Mouse (Mus musculus) adrenal gland (tissue): ENCODE results near the gene Slit3.

Experiments used
- intact Hi-C: fragments of 180-260 bp; cut with DNase I; formaldehyde crosslinking; loops from one replicate; pipeline ENCODE4 v1.15.1; 2025
- microRNA-seq, 2 experiments: library from miRNA; unstranded; fragments of <30 nt; microRNA quantifications; one replicate each; pipeline ENCODE4; 2019

Slit3 gene

DNA sequence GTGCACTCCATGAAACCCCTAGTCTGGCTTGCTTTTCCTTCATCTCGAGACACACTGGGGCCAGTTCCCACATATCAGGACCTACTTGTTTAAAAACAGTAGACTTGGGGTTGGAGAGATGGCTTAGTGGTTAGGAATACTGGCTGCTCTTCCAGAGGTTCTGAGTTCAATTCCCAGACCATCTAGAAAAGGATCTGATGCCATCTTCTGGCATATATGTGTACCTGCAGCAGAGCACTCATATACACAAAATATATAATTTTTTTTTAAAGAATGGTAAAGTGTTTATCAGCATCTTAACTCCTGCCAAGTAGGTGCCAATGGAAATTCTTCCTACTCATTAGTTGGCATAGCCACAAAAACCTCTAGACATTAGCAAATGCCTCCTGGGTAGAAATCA, 607.2 kb downstream of the Slit3 start:
- intact Hi-C loops: no loop called here

DNA sequence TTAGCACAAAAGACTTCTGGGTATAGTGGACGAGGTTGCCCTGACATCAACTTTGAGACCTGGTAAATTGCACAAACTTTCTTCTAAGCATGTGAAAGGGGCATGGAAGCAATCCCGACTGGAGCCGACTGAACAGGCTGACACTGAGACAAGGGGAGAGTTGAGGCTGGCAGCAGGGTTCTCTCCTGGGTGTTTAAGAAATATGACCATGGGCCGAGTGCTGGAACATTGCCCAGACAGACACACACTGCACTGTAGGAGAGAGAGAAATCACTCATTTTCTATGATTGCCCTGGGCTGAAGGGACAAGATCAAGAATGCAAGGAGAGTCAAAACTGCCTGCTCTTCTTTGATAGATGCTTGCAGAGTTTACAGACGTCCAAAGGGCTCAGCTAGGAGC, 608.2 kb downstream of the Slit3 start:
- intact Hi-C loops: no loop called here

DNA sequence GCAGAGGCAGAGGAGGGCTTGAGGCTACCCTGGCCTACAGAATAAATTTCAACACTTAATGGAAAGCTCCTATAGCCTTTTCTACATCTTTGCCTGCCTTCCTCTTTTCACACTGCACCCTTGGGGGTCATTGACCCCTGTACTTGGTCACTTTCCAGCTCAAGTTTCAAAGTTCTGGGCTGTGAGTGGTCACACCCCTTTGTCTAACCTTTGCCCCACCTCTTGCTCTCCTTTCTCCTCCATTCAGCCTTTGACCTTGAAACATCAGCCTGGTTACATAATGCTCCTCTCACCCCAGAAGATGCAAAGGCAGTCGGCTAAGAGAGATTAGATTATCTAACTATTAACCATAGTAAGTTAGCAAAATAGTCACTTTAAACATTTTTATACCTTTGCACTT, 611.3 kb downstream of the Slit3 start:
- intact Hi-C loops: no loop called here

DNA sequence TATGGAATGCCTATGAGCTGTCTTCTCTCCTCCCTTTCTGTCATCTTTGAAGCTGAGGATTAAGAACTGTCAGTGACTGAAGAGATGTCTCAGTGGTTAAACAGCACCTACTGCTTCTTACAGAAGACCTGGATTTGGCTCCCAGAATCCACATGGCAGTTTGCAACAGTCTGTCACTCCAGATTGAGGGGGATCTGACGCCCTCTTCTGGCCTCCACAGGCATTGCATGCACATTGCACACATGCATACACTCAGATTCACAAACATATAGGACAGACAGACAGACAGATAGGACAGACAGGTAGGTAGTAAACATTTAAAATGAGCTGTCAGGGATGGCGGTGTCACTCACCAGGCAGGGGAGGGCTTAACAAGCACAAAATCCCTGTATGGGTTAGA, 615.8 kb downstream of the Slit3 start:
- intact Hi-C loops: no loop called here

DNA sequence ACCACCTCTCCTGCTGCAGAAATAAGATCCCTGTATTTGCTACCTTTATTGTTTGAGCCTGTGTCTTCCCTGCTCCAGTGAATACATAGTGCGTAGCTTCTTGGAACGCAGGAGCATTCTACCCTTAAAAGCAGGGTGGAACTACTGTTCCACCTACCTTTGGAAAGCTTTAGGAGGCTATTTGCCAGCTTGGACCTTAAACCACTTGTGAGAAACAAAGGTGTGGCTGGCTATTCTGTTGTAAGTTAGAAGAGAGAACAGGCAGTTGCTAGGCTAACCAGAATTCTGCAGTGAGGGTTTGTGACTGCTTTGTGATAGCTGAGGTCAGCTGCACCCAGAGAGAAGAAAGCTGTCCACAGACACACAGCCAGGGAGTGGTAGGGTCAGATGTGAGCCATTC, 616.2 kb downstream of the Slit3 start:
- intact Hi-C loops: no loop called here

DNA sequence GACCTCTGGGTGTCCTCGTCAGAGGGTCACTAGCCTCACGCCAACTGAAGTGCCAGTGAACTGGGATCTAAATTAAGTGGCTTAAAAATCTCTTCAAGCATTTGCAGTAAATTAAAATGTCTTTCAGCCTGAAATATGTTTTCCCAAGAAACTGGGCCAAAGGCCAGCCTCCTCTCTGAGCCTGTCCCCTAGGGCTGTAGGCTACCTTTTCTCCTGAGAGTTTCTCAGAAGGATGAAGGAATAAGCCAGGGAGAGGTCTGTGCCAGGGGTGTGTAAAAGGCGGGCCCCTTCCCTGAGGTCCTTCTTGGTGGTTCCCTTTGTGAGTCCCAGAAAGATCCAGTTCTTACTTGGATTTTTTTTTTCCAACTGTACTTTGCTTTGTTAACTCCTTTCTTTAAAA, 617.1 kb downstream of the Slit3 start:
- intact Hi-C loops: no loop called here

DNA sequence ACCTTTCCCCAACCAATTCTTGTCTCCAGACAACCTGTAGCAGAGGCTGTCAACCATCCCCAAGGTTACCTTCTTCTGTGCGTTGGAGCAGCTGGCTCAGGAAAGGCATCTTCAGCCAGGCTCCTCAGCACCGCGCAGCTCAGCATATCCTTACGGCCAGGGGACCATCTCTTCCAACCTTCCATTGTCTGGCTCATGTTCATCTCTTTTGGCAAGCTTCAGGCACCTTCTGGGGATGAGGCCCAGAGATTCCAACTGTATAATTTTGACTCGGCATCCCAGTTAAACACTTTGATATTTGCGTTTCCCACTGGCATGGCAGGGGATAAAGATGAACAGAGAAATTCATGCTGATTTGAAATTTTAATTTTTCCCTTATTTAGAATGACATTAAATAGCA, 622.6 kb downstream of the Slit3 start:
- intact Hi-C loops: no loop called here

DNA sequence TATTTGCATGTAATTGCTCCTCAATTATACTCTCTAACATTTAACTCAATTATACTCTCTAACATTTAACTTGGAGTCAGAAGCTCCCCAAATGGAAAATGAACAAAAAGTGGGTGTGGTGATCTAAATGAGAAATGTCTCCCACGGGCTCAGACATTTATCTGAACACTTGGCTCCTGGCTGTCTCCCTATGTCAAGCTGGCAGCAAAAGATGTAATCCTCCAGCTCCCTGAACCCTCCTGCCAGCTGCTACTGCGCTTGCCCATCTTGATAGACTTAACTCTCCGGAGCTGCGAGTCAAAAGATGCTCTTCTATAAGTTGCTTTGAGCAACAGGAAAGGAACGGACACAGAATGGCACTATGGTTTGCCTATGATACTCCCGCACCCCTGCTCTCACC, 623.5 kb downstream of the Slit3 start:
- intact Hi-C loops: no loop called here

DNA sequence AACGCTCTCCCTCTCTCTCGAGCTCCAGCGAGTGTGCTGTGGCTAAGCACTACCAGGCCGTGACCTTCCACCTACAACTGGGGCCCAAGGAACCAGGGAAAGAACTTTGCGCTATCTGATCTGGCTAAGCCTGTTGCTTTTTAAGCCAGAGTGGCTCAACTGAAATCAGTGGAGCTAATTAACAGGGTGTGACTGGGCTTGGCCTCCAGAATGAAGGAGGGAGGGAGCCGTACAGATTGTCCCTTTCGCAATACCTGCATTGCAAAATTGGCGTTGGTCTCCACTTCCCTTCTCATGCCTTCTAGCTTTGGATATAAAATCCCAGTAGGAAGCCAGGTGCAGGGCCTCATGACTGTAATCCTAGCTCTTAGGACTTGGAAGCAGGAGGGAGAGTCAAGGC, 629.6 kb downstream of the Slit3 start:
- intact Hi-C loops: no loop called here

DNA sequence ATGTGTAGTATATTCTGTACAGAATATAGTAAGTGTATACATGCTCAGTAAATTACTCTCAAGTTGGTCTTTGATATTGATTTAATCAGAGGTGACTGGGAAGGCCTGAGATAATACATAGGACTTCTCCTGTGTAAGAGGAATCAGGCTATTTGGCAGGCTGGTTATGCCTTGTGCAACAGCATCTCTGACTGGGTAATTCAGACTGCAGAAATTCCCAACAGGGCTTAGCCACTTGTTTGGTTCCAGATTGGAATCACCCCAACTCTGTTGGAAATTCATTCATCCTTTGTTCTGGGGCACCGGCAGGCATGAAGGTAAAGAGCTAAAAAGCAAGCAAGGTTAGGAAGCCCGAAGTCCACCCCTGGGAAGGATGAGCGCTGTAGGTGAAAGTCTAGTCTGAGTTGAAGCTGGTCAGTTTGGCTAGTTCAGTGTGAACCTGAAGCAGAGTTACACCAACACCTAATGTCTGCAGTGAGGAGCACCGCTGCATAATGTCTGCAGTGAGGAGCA, 633.9 kb downstream of the Slit3 start:
- intact Hi-C loops: no loop called here

DNA sequence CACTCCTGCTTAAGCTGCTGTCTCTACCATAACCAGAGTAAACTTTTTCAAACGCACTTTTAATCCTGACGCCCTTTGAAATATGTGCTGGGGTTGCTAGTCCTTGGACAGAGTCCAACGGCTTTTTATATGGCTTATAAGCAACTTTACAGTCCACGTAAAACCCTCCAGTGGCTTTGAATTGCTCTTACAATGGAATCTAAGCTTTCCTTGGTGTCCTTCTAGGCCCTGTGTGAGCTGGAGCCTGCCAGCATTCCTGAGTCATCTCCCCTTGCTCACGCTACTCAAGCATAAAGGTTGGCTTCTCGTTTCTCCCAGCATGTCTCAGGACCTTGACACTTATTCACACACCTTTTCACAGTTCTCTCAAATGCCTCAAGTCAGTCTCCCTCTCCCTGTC, 634.5 kb downstream of the Slit3 start:
- intact Hi-C loops: no loop called here

DNA sequence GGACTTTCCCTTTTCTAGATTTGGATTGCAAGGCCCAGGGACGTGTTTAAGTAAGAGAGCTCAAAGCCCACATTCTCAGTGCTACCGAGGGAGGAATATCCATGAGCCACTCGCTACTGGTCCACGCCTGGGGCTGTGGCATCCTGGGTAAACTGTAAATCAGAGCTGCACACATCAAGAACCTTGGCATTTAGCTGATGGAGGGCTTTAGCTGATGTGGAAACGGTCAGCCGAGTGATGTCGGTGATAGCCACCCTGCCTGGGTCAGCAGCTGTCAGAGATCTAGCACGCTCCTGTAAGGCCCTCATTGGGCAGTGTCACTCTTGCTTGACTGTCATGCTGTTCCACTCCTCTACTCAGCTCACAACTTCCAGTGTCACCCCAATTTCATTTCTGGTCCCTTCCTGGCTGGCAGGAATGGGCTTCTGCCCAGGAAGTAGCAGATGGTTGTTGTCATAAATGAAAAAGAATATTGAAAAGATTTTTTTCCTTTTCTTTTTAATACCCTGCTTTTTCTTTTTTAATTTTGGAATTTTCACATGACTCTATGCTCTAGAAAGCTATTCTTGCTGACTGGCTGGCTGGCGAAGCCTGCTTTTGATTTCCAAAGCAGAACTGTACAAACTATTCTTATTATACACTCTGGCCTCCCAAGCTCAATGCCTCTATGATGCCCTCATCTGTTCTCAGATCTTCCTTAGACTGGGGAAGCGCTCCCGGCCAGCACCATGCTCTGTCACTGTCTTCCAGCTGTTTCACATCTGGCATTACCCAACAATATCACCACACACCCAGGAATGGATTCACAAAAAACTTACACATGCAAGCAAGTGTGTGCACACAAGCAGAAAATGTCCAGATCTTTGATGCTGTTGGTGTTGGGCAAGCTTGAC, 635.6 kb downstream of the Slit3 start:
- intact Hi-C loops: no loop called here

Small RNA genes lying within 50 kb of the gene (microRNA-seq; reads per million reads assigned to microRNA genes)
- 12.1 to 19.0 reads per million in 2 experiments for gene Mir218-2
